Mouse (Mus musculus): Measurements from ENCODE around the gene Zfp239.

DNA sequence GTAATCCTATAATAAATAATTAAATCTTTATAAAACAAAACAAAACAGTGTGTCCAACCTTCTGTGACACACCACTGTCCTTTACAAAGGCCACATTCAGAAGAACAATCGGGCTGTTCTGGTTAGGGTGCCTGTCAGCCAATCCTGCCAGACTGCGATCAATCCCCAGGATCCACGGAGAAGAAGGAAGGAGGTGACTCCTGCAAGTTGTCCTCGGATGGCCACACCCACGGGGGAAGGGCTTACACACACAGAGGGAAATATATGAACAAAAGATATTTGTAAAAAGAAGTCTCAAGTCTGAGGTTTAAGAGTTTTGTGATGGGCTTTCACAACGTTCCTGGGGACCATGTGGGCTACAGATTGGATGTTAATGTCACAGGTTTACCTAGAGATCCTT, at the start of gene Zfp239:
- TF ChIP-seq POLR2A (IDR thresholded peaks at IDR 0.05; ENCODE audit: borderline replicate concordance, insufficient read depth, low read length) (no peak), CTCF (IDR thresholded peaks at IDR 0.05; ENCODE audit: borderline replicate concordance, insufficient read depth, low read depth, low read length) (no peak)

All from cerebellum, adult 2 months (tissue).